Mouse (Mus musculus) kidney, postnatal 25 days (tissue): ENCODE data around the gene Saa1.

Source experiments
- DNase-seq, 2 experiments: peaks; one replicate each; pipeline ENCODE4 v3.0.0; 2021; ENCODE audit warnings: mixed read lengths in 2 of 2

Gene Saa1

DNA sequence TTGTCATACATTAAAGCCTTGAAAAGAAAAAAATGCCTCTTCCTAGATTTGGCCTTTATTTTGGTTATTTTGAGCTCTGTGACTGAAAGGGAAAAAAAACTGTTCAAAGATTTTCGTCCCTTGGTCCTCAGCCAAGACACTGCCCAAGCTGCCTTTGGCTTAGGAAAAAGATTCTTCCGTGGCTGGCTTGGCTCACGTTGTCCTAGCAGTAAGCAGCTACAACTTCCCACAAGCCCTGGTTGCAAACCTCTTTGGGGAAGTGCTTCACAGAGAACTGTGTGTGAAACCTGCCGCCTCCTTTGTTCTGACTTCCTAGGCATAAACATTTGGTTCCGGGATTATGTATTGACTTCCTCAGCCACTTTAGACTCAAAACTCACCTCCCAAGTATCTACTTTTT lies 25.9 kb downstream of the Saa1 start:
- DNase-seq: peak; percentile 36 to 57

DNA sequence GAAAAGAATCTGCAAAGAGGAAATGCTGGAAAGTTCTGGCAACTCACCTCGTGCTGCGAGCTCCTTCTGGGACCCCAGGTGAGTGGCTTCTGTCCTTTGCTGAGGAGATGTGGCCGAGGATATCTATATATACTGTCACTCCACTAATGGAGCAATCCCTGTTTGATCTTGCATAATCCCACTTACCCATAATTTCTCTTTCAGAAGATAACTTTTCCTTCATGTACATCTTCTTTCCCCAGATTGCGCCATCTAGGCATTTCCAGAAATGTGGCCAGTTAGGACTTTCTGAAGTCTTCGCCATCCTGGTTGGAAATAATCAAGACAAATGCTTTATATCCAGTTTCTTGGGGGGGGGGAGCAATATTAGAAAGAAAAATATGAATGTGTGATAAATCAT lies 27.2 kb downstream of the Saa1 start, which contains the start of gene Saa3:
TSS of gene Saa3 (minus strand) at position 101 of the 400 bp plus-strand sequence.
- DNase-seq: no peak

DNA sequence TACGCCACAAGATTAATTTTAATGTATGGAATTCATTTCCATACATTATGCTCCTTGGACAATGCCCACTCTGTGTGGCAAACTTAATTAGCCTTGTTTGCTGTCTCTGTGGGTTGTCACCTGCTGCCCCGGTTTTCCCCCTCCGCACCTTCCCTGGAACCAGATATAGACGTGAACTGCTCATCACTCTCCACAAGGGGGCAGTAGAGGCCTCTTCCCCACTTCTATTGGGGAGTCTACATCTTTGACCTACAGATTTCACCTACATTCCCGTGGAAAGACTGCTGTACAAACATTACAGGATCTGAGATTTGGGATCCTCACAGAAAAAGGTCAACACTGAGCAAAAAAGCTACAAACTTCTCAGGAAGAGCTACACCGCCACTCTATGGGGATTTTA lies 28.3 kb downstream of the Saa1 start:
- DNase-seq: peak; percentile 60 to 67

- DNase-seq: no peak
These were observed 30.5 kb downstream of the Saa1 start for GRCm38 (mm10) chr7:46712250-46712649.

DNA sequence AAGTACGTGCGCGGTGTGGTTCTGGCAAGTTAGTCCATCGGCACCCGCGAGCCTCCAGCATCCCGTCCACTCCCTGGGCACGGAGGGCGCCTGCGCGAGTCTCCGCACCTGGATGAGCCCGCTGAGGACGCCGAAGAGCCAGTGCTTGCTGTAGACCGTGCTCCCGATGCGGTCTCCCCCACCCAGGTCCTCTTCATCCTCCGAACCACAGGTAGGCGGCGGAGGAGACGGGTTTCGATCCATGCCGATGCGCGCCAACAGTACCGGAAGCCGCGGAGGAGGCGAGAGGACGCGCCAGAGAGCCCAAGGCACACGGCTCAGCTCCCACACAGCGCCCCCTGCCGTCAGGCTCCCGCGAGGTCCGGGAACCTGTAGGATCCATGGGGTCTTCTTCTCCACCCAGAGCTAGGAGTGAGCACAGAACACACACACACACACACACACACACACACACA lies 32.4 kb downstream of the Saa1 start, which contains the start of gene Saal1:
TSS of gene Saal1 (minus strand) at position 291 of the 455 bp plus-strand sequence.
- DNase-seq: peak; percentile 90 to 91

DNA sequence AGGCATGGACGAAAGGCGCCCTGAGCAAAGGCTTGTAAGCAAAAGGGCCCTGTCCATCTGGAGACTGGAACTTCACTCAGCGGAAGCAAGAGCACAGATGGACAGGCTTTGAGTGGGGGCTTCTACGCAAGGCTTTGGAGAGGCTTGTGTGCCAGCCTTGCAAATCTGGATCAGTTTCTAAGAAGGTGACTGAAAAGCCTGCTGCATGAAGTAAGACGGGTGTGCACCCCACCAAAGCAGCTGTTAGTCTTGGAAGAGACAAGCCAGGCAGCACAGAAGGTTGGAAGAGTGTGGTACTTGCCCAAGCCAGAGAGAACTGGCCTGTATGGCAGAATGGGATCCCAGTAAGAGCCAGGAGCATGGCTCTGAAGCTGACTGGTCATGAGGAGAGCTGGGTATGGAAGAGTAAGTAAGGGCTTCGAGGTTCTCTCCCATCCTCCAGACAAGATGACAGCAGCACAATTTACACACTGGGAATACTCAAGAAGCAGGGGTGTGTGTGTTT lies 42.2 kb downstream of the Saa1 start:
- no peak for DNase-seq

DNA sequence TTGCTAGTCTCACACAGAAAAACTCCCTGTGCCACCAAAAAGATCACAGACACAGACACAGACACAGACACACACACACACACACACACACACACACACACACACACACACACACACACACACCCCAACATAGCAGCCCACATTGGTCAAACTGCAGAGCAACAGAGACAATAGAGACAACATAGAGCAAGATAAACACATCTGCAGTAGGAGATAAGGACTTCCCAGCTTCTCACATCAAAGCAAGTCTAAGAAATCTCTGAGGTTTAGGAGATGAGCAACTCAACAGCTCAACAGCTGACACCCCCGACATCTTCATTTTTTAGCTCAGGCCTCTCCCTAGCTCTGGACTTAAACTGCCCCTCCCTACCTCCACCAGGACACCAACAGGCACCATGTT lies 46.0 kb downstream of the Saa1 start:
- DNase-seq: no peak
